Mouse (Mus musculus) thymus, postnatal 4 days (tissue): Measurements from ENCODE around the gene Npm1.

Experiments used
- DNase-seq: peaks from one replicate; pipeline ENCODE4 v3.0.0; 2021

Gene Npm1

GRCm38 (mm10) chr11:33145201-33146142, 17.5 kb downstream of the Npm1 start:
- no peak for DNase-seq

DNA sequence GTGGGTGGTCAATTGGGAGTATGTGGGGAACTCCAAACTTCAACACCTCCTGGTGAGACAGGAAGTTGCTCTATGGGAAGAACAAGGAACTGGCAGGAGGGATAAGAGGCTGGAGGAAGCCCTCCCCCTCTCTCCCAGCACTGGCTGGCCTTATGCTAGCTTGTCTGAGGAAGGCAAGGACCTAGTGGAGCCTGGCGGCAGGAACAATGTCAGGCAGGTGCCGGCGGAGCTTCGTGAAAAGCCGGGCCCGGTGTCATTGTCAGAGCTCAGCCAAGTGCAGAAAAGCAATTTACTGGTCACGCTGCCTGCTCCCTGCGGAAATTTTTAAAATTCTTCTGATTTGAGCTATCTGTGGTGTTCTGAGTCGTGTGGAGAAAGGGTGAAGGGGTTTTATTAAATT, 19.1 kb downstream of the Npm1 start:
- no peak for DNase-seq

DNA sequence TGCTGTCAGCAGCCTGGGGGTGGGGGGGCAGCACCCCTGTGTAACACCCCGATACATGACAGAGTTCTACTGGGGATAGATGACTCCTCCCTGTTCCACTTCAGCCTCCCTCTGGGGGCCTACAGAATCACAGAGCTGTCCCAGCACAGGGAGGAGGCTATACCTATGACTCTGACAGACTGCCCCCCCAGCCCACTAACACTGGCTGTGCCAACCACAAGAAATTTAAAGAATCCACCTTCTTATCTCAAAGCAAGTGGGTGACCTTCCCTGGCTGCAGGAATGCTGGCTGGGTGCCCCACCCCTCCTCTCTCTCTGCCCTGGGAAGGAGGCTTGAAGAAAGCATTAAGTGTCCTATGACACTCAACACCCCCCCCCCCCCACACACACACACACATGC, 20.2 kb downstream of the Npm1 start:
- no peak for DNase-seq

- no peak for DNase-seq
Measured at GRCm38 (mm10) chr11:33140111-33140460, 22.9 kb downstream of the Npm1 start.

GRCm38 (mm10) chr11:33139458-33140110, 23.4 kb downstream of the Npm1 start:
- peak; percentile 1 for DNase-seq

DNA sequence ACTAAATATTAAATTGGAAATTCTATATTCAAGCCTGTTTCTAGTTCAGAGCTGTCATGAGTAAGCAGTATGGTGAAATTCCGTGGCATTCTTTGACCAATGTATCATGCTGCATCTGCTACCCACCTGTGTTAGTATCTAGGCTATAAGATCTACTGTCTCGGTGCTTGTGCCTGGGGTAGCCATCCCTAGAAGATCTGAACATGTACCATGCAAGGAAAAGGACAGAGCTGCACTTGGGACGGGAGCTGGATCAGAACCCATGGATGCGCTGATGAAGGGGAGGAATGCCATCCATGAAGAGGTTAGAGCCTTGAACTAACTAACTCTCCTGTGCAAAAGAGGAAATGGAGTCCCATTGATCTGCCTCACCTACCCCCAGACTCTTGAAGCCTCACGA, 24.3 kb downstream of the Npm1 start:
- DNase-seq, result peak; percentile 0

GRCm38 (mm10) chr11:33134391-33134986, 28.5 kb downstream of the Npm1 start:
- DNase-seq, result no peak

GRCm38 (mm10) chr11:33132619-33133338, 30.2 kb downstream of the Npm1 start:
- DNase-seq, result no peak

GRCm38 (mm10) chr11:33127058-33127457, 35.9 kb downstream of the Npm1 start:
- no peak for DNase-seq

GRCm38 (mm10) chr11:33122575-33123268, 40.3 kb downstream of the Npm1 start:
- no peak for DNase-seq

- no peak for DNase-seq
Measured at GRCm38 (mm10) chr11:33119556-33119955, 43.5 kb downstream of the Npm1 start.

DNA sequence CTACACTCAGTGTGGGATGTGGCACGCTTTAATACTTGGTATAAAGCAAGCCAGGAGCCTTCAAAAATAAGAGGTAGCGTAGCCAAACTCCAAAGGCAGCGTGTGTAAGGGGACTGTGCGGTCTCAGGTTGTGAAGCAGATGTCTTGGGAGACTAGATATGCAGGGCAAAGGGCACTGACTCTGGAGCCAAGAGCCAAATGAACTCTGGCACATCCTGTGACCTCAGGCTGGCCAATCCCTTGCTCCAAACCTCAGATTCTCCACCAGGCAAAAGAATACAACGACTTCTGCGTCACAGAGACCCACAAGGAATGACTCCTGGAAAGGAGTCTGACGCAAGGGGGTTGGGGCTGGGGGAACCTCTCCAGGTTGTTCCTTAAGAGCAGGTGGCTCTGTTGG, 43.9 kb downstream of the Npm1 start:
- no peak for DNase-seq

GRCm38 (mm10) chr11:33118480-33118879, 44.5 kb downstream of the Npm1 start:
- DNase-seq, result no peak

DNA sequence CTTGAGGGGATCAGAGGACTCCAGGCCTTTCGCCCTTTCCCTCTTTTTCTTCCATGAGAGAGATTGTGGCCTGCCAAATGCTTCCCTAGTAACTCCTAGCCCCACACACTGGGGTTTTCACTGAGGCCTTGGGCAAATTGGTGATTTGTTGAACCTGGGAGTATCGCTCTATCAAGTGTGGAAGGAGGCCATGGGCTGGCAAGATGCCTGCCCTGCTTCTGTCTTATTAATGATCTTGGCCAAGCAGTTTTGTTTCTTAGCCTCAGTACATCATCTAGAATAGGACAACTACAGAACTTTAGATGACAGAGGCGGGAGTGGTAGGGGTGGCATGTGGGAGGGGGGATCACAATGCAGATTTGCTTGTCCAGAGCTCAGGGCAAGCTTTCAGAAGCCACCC, 47.2 kb downstream of the Npm1 start:
- no peak for DNase-seq

- DNase-seq, result no peak
Measured at GRCm38 (mm10) chr11:33112407-33112806, 50.6 kb downstream of the Npm1 start.

GRCm38 (mm10) chr11:33110111-33110510, 52.9 kb downstream of the Npm1 start:
- DNase-seq, result no peak

DNA sequence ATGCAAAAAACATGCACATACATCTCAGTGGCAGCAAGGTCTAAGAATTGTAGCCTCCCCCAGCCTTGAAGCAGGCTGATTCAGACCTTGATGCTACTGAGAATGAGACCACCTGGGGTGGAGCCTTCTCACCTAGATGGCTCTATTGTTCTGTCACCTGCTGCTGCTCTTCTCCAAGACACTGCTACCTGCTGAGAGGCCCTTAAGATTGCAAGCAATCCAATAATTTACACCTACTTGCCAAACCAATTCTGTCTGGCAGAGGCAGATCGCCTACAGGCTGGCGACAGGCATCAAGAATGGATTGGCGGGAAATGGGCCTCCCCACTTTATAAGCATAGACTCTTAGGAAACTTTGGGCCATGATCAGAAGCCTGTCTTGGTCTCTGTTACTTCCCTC, 55.5 kb downstream of the Npm1 start:
- no peak for DNase-seq

- DNase-seq, result no peak
Measured at GRCm38 (mm10) chr11:33104911-33105316, 58.1 kb downstream of the Npm1 start.

- no peak for DNase-seq
Measured at GRCm38 (mm10) chr11:33103291-33103943, 59.6 kb downstream of the Npm1 start.
